Mouse (Mus musculus) liver, embryonic 14.5 days (tissue): ENCODE data around the gene Hoxa2. TPM values are rescaled to one million over a fixed set of nuclear protein-coding genes. Genes with fewer than 3 reads are reported as not detected.
A peak's percentile ranks its signal among the peaks of the same experiment; 100 is the strongest.

Experiments
- ATAC-seq: fragments of 200-750 bp; cut with Nextera tagmentation; 2 replicates; pipeline ENCODE4 v1.8.0; 2017; ENCODE audit warnings: moderate number of reproducible peaks, mild to moderate bottlenecking, moderate library complexity; ENCODE audit not compliant: insufficient read depth
- DNase-seq, 3 experiments: peaks; one replicate each; pipeline ENCODE4 v3.0.0-alpha.2; 2012 to 2013; ENCODE audit warnings: low read depth in 3 of 3, low spot score in 3 of 3
- H3K27ac ChIP-seq: fragments of 300-500 bp; sonication (generic); 2 replicates; pipeline ENCODE4 v1.5.1; 2014; ENCODE audit warnings: moderate library complexity, mild to moderate bottlenecking, control low read depth, inconsistent platforms
- H3K27me3 ChIP-seq: fragments of 300-500 bp; sonication (generic); 2 replicates; pipeline ENCODE4 v1.6.1; 2014; ENCODE audit warnings: mild to moderate bottlenecking, low read length, moderate library complexity; ENCODE audit not compliant: control insufficient read depth, insufficient read depth
- H3K36me3 ChIP-seq: fragments of 300-500 bp; sonication (generic); replicated peaks from 2 replicates; pipeline ENCODE4 v1.6.1; 2014; ENCODE audit warnings: low read depth; ENCODE audit not compliant: control insufficient read depth, insufficient read depth
- H3K4me1 ChIP-seq, 2 experiments: fragments of 200-500 bp in 1 of 2; fragments of 300-500 bp in 1 of 2; sonication (generic) in 1 of 2; replicated peaks; 2 replicates each; pipeline ENCODE4 v1.6.1; 2012 to 2014; ENCODE audit warnings: antibody characterized with exemption in 1 of 2, inconsistent platforms in 1 of 2, low read length in 1 of 2; ENCODE audit not compliant: control insufficient read depth in 2 of 2, insufficient read depth in 2 of 2
- H3K4me2 ChIP-seq: fragments of 300-500 bp; sonication (generic); 2 replicates; pipeline ENCODE4 v1.6.1; 2014; ENCODE audit warnings: low read depth, mild to moderate bottlenecking, control low read depth, moderate library complexity
- H3K4me3 ChIP-seq, 2 experiments: fragments of 200-500 bp in 1 of 2; fragments of 300-500 bp in 1 of 2; sonication (generic) in 1 of 2; 2 replicates each; pipeline ENCODE4 v1.5.1; 2012 to 2014; ENCODE audit warnings: low read depth in 2 of 2, low read length in 2 of 2, mild to moderate bottlenecking in 2 of 2, control low read depth in 1 of 2, inconsistent platforms in 1 of 2, moderate library complexity in 1 of 2; ENCODE audit not compliant: insufficient read depth in 1 of 2
- H3K9ac ChIP-seq: fragments of 300-500 bp; sonication (generic); replicated peaks from 2 replicates; pipeline ENCODE4 v1.6.1; 2014; ENCODE audit warnings: mild to moderate bottlenecking, control low read depth, moderate library complexity
- H3K9me3 ChIP-seq: fragments of 300-500 bp; sonication (generic); 2 replicates; pipeline ENCODE4 v1.6.1; 2016; ENCODE audit warnings: low read length, mixed read lengths; ENCODE audit not compliant: control insufficient read depth
- CTCF ChIP-seq: IDR thresholded peaks from 2 replicates; pipeline ENCODE4 v1.5.1; 2016; ENCODE audit warnings: antibody characterized with exemption, low read depth, control low read depth
- EP300 ChIP-seq: IDR thresholded peaks from 2 replicates; pipeline ENCODE4 v1.6.1; 2016; ENCODE audit warnings: antibody characterized with exemption, low read depth
- WGBS: fragments of 180-500 bp; shearing (Covaris S2); extraction: QIAGEN DNeasy Blood & Tissue Kit; methylation state at CpG from one replicate; pipeline ENCODE4 v1.1.7; 2014; ENCODE audit not compliant: insufficient replicate concordance; 5-methylcytosine and 5-hydroxymethylcytosine counted together
- polyA plus RNA-seq, 2 experiments: library from polyadenylated mRNA; depleted of rRNA in 1 of 2; stranded (reverse) in 1 of 2; unstranded in 1 of 2; fragments of >200 nt; fragmentation: Nextera tagmentation in 1 of 2; extraction: Ambion mirVana in 1 of 2; gene quantifications; 2 replicates each; pipeline versions ENCODE4 v1.2.1 to v1.2.3; 2012 to 2014

Gene Hoxa2
- polyA plus RNA-seq, 2 experiments, result 0.14 to 0.26 TPM

DNA sequence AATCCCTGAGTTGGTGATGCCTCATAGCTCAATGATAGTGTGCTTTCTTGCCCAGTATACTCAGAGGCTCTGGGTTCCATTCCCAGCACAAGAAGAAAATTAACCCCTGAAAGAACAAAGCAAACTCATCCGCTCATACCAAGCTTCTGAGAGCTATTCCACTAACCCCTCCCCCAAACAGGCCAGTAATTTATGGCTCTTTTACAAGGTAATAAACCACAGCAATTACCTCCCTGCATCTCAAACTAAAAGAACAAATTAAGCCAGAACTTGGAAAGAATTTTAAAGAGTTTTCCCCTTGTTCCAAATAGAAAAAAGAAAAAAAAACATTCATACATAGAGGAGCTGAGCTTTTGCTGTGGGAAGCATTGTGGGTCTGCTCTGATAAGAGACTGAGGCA, 18.2 kb upstream of the Hoxa2 start:
- DNase-seq (no peak), ATAC-seq (no peak)
- WGBS, result 56% methylated on average over 1 of the region's 1 CpGs
- Histone ChIP-seq H3K27me3 (peaks cover 63% of the 10 kb centered on the region), H3K36me3 (no peaks in the 10 kb centered on the region), H3K9ac (no peak overlapping the region), H3K4me1 (0 out of 4 replicates have a peak, but pooled peaks cover 0 to 3% of the 10 kb centered on the region in 2 experiments), H3K27ac (no peak overlapping the region), H3K4me2 (no peak overlapping the region), H3K9me3 (no peaks in the 10 kb centered on the region), H3K4me3 (no peak overlapping the region)
- TF ChIP-seq EP300 (no peak), CTCF (no peak)

- no peak for DNase-seq
- Histone ChIP-seq H3K9ac (no peak overlapping the region), H3K9me3 (no peaks in the 10 kb centered on the region), H3K27me3 (peaks cover 65% of the 10 kb centered on the region), H3K4me3 (no peak overlapping the region), H3K27ac (no peak overlapping the region), H3K4me1 (0 out of 4 replicates have a peak, but pooled peaks cover 0 to 3% of the 10 kb centered on the region in 2 experiments), H3K36me3 (no peaks in the 10 kb centered on the region), H3K4me2 (no peak overlapping the region)
- TF ChIP-seq CTCF, result no peak
- TF ChIP-seq EP300, result no peak
- no peak for ATAC-seq
- WGBS, result 51% methylated on average over 2 of the region's 2 CpGs
Observed at GRCm38 (mm10) chr6:52182030-52182429, 17.4 kb upstream of the Hoxa2 start.

DNA sequence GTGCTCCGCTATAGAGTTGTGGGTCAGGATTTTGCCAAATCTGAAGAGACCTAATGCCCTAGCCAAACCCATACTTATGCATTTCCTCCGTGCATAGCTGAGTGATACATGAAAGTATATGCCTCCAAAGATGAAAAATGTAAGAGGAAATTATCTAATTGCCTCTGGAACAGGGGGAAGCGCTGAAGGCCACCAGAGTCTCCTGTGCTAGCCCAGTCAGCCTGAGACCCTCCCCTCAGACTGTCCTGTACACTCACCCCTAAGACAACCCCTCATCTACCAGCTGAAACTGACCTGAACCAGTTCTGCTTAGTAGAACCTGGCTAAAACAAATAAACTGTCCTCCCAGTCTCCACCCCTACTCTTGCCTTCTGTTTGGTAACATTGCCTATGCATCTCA, 16.1 kb upstream of the Hoxa2 start:
- 0 out of 4 replicates have a peak, but pooled peaks cover 0 to 3% of the 10 kb centered on the region in 2 experiments for H3K4me1 ChIP-seq
- WGBS, result 28% methylated on average over 3 of the region's 3 CpGs
- H3K9me3 ChIP-seq, result no peaks in the 10 kb centered on the region
- H3K27me3 ChIP-seq, result peaks cover 67% of the 10 kb centered on the region
- no peak overlapping the region for H3K4me3 ChIP-seq
- DNase-seq (no peak), ATAC-seq (no peak)
- no peak overlapping the region for H3K9ac ChIP-seq
- TF ChIP-seq CTCF, result no peak
- TF ChIP-seq EP300, result no peak
- no peaks in the 10 kb centered on the region for H3K36me3 ChIP-seq
- H3K4me2 ChIP-seq, result no peak overlapping the region
- no peak overlapping the region for H3K27ac ChIP-seq

DNA sequence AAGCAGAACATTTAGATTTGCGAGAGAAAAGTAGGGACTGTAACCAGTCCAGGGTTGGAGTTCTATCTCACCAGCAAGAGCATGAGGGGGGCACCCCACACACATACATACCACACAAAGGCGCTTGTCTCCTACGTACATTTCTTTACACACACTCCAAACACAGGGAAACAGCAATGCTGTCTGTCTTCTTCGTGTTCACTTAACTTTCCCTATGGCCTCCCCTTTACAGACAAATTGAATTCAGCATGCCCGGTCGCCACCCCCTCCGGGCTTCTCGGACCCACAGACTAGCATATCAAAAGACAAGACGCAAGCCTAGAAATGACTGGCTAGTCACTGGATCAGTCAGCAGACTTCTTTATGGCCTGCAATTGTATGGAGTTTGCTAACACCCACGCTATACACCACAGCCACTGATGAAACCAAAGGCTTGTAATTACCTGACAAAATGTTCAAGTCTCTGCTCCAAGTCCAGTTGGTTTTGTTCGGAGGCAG, 15.6 kb upstream of the Hoxa2 start:
- no peak for ATAC-seq
- H3K27ac ChIP-seq, result no peak overlapping the region
- WGBS, result 27% methylated on average over 11 of the region's 11 CpGs
- H3K4me3 ChIP-seq, result no peak overlapping the region
- H3K27me3 ChIP-seq, result peaks cover 67% of the 10 kb centered on the region
- H3K4me1 ChIP-seq, result 0 out of 4 replicates have a peak, but pooled peaks cover 0 to 3% of the 10 kb centered on the region in 2 experiments
- H3K9me3 ChIP-seq, result no peaks in the 10 kb centered on the region
- H3K36me3 ChIP-seq, result no peaks in the 10 kb centered on the region
- no peak overlapping the region for H3K4me2 ChIP-seq
- no peak for DNase-seq
- H3K9ac ChIP-seq, result no peak overlapping the region
- no peak for TF ChIP-seq CTCF
- no peak for TF ChIP-seq EP300

GRCm38 (mm10) chr6:52179690-52180089, 15.1 kb upstream of the Hoxa2 start:
- Histone ChIP-seq H3K36me3 (no peaks in the 10 kb centered on the region), H3K27me3 (peaks cover 67% of the 10 kb centered on the region), H3K9ac (no peak overlapping the region), H3K4me3 (peak overlapping the region; percentile 2 to 21; a peak in 2 of 4 replicates), H3K9me3 (no peaks in the 10 kb centered on the region), H3K4me1 (0 out of 4 replicates have a peak, but pooled peaks cover 0 to 3% of the 10 kb centered on the region in 2 experiments), H3K27ac (no peak overlapping the region), H3K4me2 (peak overlapping the region; percentile 11)
- no peak for DNase-seq
- 8% methylated on average over 10 of the region's 10 CpGs for WGBS
- no peak for ATAC-seq
- TF ChIP-seq EP300, result no peak
- TF ChIP-seq CTCF, result no peak
